Mouse (Mus musculus) embryonic facial prominence, embryonic 11.5 days (tissue): Measurements from ENCODE around the gene Ndufa9. TPM values are rescaled to one million over a fixed set of nuclear protein-coding genes. Genes with fewer than 3 reads are reported as not detected.

Experiments
- polyA plus RNA-seq: library from polyadenylated mRNA; unstranded; fragments of >200 nt; fragmentation: Nextera tagmentation; extraction: Ambion mirVana; gene quantifications from 2 replicates; pipeline ENCODE4 v1.2.1, GENCODE M21; 2014

The Ndufa9 gene
- polyA plus RNA-seq, 1 experiment from 2014 or later, result 220 TPM

Other genes with a start within 250 kb of the Ndufa9 start
- gene Kcna1, start 202.8 kb downstream of the Ndufa9 start, polyA plus RNA-seq, result 0.40 and 0.52 TPM in 2 replicates
- 6.5 and 6.6 TPM in 2 replicates for gene Kcna6, start 108.5 kb downstream of the Ndufa9 start, polyA plus RNA-seq
- gene Akap3, start 4.0 kb upstream of the Ndufa9 start, polyA plus RNA-seq, result 0.18 TPM in 1 of 2 replicates, not detected in the other
- gene Dyrk4, start 72.7 kb upstream of the Ndufa9 start, polyA plus RNA-seq, result 0.15 TPM in 1 of 2 replicates, not detected in the other
- 87.3 and 92.6 TPM in 2 replicates for gene Rad51ap1, start 90.5 kb upstream of the Ndufa9 start, polyA plus RNA-seq
- gene D6Wsu163e, start 90.8 kb upstream of the Ndufa9 start, polyA plus RNA-seq, result 15.5 and 17.9 TPM in 2 replicates
- gene Fgf6, start 166.4 kb upstream of the Ndufa9 start, polyA plus RNA-seq, result 0.17 TPM in 1 of 2 replicates, not detected in the other
- gene Fgf23, start 223.8 kb upstream of the Ndufa9 start, polyA plus RNA-seq, result not detected in 2 replicates